Mouse (Mus musculus) left cerebral cortex, adult 8-10 months (tissue): ENCODE measurements at regions not wholly inside any gene's neighbourhood (a gene's known extent, or its start where the extent isn't known, plus 50 kb on each side); places are given as distances from the start of the nearest gene placed in this dataset.

ENCODE experiments used
- DNase-seq, 2 experiments: peaks; one replicate each; pipeline ENCODE4 v3.0.0; 2022; ENCODE audit warnings: low spot score in 2 of 2

- DNase-seq = no peak
Observed at GRCm38 (mm10) chr13:80188734-80189133, 694.5 kb upstream of the Arrdc3 start.

GRCm38 (mm10) chr13:80195065-80195605 is 688.0 kb upstream of the Arrdc3 start:
- DNase-seq = no peak

GRCm38 (mm10) chr13:80224110-80224509 is 659.1 kb upstream of the Arrdc3 start:
- no peak for DNase-seq

GRCm38 (mm10) chr13:80231381-80231780 is 651.8 kb upstream of the Arrdc3 start:
- DNase-seq = no peak

GRCm38 (mm10) chr13:80235254-80236032 is 647.7 kb upstream of the Arrdc3 start:
- DNase-seq = no peak

GRCm38 (mm10) chr13:80262826-80263225 is 620.4 kb upstream of the Arrdc3 start:
- no peak for DNase-seq

GRCm38 (mm10) chr13:80267131-80267530 is 616.1 kb upstream of the Arrdc3 start:
- no peak for DNase-seq

- no peak for DNase-seq
Observed at GRCm38 (mm10) chr13:80273976-80274375, 609.2 kb upstream of the Arrdc3 start.

- DNase-seq = no peak
Observed at GRCm38 (mm10) chr13:80291744-80292515, 591.3 kb upstream of the Arrdc3 start.

- DNase-seq = no peak
Observed at GRCm38 (mm10) chr13:80295723-80296122, 587.5 kb upstream of the Arrdc3 start.

GRCm38 (mm10) chr13:80334073-80334704 is 549.0 kb upstream of the Arrdc3 start:
- no peak for DNase-seq

- no peak for DNase-seq
Observed at GRCm38 (mm10) chr13:80334865-80335655, 548.1 kb upstream of the Arrdc3 start.

- no peak for DNase-seq
Observed at GRCm38 (mm10) chr13:80346980-80347649, 536.1 kb upstream of the Arrdc3 start.

- DNase-seq = no peak
Observed at GRCm38 (mm10) chr13:80365964-80366363, 517.2 kb upstream of the Arrdc3 start.

- no peak for DNase-seq
Observed at GRCm38 (mm10) chr13:80370491-80370890, 512.7 kb upstream of the Arrdc3 start.

- DNase-seq = no peak
Observed at GRCm38 (mm10) chr13:80381280-80381965, 501.8 kb upstream of the Arrdc3 start.

GRCm38 (mm10) chr13:80381966-80382666 is 501.1 kb upstream of the Arrdc3 start:
- DNase-seq = no peak

GRCm38 (mm10) chr13:80408928-80409327 is 474.3 kb upstream of the Arrdc3 start:
- no peak for DNase-seq

GRCm38 (mm10) chr13:80409790-80410433 is 473.3 kb upstream of the Arrdc3 start:
- DNase-seq = no peak
